Mouse (Mus musculus): ENCODE measurements around the gene Yars.

Yars gene

GRCm38 (mm10) chr4:129251482-129252125, 62.0 kb downstream of the Yars start:
- no peak for DNase-seq (ENCODE audit: low read depth)

GRCm38 (mm10) chr4:129252492-129252891, 62.9 kb downstream of the Yars start:
- no peak for DNase-seq (ENCODE audit: low read depth)

DNA sequence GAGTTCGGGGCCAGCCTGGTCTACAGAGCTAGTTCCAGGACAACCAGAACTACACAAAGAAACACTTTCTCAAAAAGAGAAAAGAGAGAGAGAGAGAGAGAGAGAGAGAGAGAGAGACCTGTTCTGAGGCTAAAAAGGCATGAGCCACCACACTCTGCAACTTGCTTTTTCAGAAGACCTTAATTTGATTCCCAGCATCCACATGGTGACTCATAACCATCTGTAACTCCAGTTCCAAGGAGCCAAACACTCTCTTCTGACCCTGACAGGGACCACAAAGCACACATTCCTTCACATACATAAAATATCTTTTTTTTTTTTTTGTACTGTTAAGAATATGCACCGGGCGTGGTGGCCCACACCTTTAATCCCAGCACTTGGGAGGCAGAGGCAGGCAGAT, 65.0 kb downstream of the Yars start:
- no peak for DNase-seq (ENCODE audit: low read depth)

GRCm38 (mm10) chr4:129256450-129257380, 67.2 kb downstream of the Yars start:
- DNase-seq (ENCODE audit: low read depth) = no peak

DNA sequence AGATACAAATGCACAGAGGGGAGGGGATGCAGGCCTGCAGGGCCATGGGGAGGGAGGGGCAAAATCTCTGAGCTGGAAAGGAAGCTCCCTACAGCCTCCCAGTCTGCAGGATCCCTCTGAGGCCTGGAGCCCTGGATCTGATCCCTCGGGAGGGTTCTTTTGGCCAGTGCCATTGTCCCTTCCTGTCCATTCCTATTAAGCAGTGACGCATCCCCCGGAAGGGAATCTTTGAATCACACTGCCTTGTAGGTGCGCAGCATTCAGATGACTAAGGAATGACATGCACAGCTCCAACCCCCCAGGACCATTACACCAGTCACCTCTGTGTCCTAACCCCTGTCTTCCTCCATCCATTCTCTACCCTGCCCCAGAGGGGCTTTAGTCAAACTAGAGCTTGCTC, 69.5 kb downstream of the Yars start:
- no peak for DNase-seq (ENCODE audit: low read depth)

GRCm38 (mm10) chr4:129260678-129261077, 71.1 kb downstream of the Yars start:
- DNase-seq (ENCODE audit: low read depth) = no peak

- no peak for DNase-seq (ENCODE audit: low read depth)
Measured at GRCm38 (mm10) chr4:129261196-129261595, 71.6 kb downstream of the Yars start, which contains the start of gene C77080. Gene C77080, minus strand, starts transcription at chr4:129261404.

DNA sequence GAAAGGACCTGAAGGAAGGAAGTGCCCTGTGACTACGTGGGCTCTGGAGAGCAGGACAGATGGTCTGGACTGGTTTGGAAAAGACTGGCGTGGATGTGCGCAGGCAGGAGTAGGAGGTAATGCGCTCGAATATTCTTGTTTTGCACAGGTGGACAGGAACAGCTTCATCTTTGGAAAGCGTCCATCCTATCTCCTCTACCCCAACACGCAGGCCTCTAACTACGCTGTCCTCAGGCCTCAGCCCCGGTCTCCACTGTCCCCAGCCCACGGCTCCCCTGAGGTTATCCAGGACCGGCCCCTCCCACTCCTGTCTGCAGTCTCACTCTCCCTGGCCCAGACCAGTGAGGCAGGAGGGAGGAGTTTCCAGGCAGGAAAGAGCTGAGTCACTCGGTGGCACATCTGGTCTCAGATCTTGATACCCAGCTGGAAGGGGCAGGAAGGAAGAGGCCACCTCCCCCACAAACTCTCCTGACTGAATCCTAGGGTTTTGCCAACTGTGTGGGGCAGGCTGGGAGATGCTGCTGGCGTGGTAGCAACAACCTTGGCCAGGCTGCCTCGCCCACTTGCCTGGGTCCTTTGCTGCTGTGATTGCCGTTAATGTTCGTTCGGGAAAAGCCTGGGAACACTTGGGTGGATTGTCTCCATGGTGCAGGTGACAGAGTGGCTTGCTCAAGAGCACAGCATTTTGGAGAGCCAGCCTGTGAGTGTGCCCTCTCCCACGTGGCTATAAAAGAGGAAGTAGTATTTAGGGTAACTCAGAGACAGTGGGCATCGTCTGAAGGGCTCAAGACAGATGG, 73.9 kb downstream of the Yars start:
- DNase-seq (ENCODE audit: low read depth) = peak; percentile 98

DNA sequence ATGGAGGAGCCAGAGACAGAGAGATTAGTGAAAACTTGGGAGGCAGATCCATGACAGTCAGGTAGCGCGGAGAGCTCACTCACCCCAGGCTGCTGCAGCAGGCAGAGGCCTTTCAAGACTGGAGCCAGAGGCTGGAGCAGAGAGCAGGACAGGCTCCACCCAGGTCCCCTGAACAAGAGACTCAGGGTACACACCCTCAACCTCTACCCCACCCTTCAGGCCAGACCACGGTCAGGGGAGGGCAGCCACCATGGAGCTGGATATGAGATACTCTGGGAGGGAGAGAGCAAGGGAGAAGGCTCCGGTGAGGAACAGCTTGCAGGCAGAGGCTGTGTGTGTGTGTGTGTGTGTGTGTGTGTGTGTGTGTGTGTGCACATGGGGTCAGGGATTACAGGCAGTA, 76.6 kb downstream of the Yars start:
- no peak for DNase-seq (ENCODE audit: low read depth)

GRCm38 (mm10) chr4:129266821-129267220, 77.3 kb downstream of the Yars start:
- DNase-seq (ENCODE audit: low read depth) = no peak

DNA sequence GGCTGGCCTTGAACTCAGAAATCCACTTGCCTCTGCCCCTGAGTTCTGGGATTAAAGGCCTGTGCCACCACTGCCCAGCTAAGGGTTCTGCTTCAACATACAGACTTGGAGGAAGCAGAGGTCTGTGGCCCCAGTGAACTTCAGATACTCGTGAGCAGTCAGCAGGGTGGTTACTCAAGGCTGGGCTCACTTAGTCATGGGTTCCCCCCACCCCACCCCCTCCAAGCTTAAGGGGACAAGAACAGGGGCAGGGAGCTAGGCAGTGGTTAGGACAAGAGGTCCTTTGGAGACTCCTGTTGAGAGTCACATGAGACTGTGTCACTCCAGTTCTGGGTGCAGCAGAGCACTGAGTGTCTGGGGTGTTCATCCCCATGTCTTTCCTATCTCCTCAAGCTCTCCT, 79.1 kb downstream of the Yars start:
- peak; percentile 79 for DNase-seq (ENCODE audit: low read depth)
